Mouse (Mus musculus) heart, adult 2 months (tissue): ENCODE data around the gene B3gnt2.

Experiments
- CTCF ChIP-seq: fragments of 200-600 bp; IDR thresholded peaks from 2 replicates; pipeline ENCODE4 v1.8.1; 2022; ENCODE audit warnings: antibody characterized with exemption, mild to moderate bottlenecking, moderate library complexity
- EP300 ChIP-seq: fragments of 200-500 bp; IDR thresholded peaks from 2 replicates; pipeline ENCODE4 v1.6.1; 2011; ENCODE audit warnings: low read depth, low read length, control low read depth; ENCODE audit not compliant: insufficient read depth
- POLR2A ChIP-seq: fragments of 200-500 bp; IDR thresholded peaks from 2 replicates; pipeline ENCODE4 v1.6.1; 2011; ENCODE audit warnings: mild to moderate bottlenecking, low read depth, low read length, control low read depth; ENCODE audit not compliant: insufficient read depth

DNA sequence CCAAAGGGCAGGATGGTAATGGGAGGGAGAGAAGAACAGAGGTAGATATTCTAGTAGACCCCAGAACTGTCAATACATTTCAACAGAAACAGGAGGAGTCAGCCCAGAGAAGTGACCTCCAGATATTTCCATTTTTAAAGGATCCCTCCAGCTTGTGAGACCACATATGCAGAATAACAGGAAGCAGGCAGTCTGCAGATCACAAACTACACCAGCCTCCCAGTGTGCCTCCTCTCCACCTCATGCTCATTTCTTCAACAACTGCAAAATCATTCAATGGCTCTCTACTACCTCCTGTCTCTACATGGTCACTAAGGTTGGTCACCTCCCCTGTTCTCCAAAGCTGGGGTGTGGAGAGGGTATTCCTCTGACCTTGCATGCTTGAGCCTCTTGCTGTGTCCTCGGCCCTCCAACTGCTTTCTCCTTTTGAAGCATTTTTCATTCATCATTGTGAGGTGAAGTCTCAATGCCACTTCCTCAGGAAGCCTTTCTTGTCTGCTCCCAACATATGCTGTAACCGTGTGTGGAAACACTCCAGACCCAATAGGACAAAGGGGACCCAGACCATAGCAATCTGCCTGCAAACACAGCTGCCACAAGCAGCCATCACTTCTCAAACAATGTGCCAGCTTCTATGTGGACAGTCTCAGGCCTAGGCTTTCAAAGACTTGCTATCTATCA, 7.1 kb downstream of the B3gnt2 start:
- no peak for TF ChIP-seq EP300
- no peak for TF ChIP-seq POLR2A
- TF ChIP-seq CTCF: no peak
